Mouse (Mus musculus): Measurements from ENCODE around the gene Vasp. TPM values are rescaled to one million over a fixed set of nuclear protein-coding genes. Genes with fewer than 3 reads are reported as not detected.
A peak's percentile ranks its signal among the peaks of the same experiment; 100 is the strongest.

Gene Vasp
- polyA plus RNA-seq, 1 experiment, result 517 TPM

DNA sequence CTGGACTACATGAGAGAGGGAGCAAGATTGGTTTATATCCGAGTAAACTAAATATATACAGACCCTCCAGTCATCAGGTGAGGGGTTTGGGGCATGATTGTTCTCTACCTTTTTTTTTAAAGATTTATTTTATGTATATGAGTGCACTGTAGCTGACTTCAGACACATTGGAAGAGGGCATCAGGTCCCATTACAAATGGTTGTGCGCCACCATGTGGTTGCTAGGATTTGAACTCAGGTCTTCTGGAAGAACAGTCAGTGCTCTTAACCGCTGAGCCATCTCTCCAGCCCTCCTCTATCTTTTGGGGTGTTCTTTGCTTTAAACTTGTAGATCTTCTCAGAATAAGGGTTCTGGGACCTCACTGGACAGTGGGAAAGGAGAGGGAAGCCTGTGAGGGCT lies 51.6 kb downstream of the Vasp start:
- TF ChIP-seq POLR2A (IDR thresholded peaks at IDR 0.05; ENCODE audit: low read depth, low read length), result no peak
- TF ChIP-seq CTCF (IDR thresholded peaks at IDR 0.05; ENCODE audit: extremely low read depth, insufficient read length, insufficient replicate concordance, low read depth, low read length), result no peak
- H3K36me3 ChIP-seq (ENCODE audit: control insufficient read depth, insufficient read depth, low read length), result no peaks in the 10 kb centered on the region
- 72% methylated on average over 3 of the region's 3 CpGs for WGBS
- H3K27ac ChIP-seq (ENCODE audit: insufficient read depth, low read depth, low read length), result no peak overlapping the region
- H3K4me1 ChIP-seq (ENCODE audit: control insufficient read depth, insufficient read depth, insufficient read length, low read length), result peaks cover 4% of the 10 kb centered on the region; the same call in 1 of the 2 replicates
- H3K27me3 ChIP-seq (ENCODE audit: control insufficient read depth, insufficient read depth, low read length), result peaks cover 13% of the 10 kb centered on the region; the same call in 1 of the 2 replicates
- H3K4me3 ChIP-seq (ENCODE audit: low read depth, low read length), result no peak overlapping the region

GRCm38 (mm10) chr7:19217944-19218343 lies 53.7 kb downstream of the Vasp start:
- 20% methylated on average over 3 of the region's 3 CpGs for WGBS
- H3K36me3 ChIP-seq (ENCODE audit: control insufficient read depth, insufficient read depth, low read length), result no peaks in the 10 kb centered on the region
- H3K4me1 ChIP-seq (ENCODE audit: control insufficient read depth, insufficient read depth, insufficient read length, low read length), result no peaks in the 10 kb centered on the region
- no peak for TF ChIP-seq POLR2A (IDR thresholded peaks at IDR 0.05; ENCODE audit: low read depth, low read length)
- TF ChIP-seq CTCF (IDR thresholded peaks at IDR 0.05; ENCODE audit: extremely low read depth, insufficient read length, insufficient replicate concordance, low read depth, low read length), result no peak
- H3K27ac ChIP-seq (ENCODE audit: insufficient read depth, low read depth, low read length), result no peak overlapping the region
- H3K27me3 ChIP-seq (ENCODE audit: control insufficient read depth, insufficient read depth, low read length), result peaks cover 15% of the 10 kb centered on the region; the same call in 1 of the 2 replicates
- H3K4me3 ChIP-seq (ENCODE audit: low read depth, low read length), result no peak overlapping the region

DNA sequence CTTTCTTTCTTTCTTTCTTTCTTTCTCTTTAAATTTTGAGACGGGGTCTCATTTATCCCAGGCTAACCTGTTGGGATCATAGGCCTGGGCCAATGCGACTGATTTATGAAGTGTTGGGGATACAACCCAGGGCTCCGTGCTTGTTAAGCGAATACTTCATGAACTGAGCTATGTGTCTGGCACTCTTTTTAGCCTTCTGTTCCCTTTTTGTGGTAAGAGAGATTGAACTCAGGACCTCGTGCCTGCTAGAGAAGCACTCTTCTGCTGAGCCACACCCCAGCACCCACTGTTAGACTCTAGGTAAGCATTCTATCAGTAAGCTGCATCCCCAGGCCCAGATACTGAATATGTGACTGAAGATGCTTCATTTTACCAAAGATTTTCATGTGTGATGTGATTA lies 54.1 kb downstream of the Vasp start:
- peaks cover 19% of the 10 kb centered on the region for H3K27me3 ChIP-seq (ENCODE audit: control insufficient read depth, insufficient read depth, low read length)
- H3K36me3 ChIP-seq (ENCODE audit: control insufficient read depth, insufficient read depth, low read length), result no peaks in the 10 kb centered on the region
- 0 out of 2 replicates have a peak, but pooled peaks cover 4% of the 10 kb centered on the region for H3K4me1 ChIP-seq (ENCODE audit: control insufficient read depth, insufficient read depth, insufficient read length, low read length)
- TF ChIP-seq POLR2A (IDR thresholded peaks at IDR 0.05; ENCODE audit: low read depth, low read length) (no peak), CTCF (IDR thresholded peaks at IDR 0.05; ENCODE audit: extremely low read depth, insufficient read length, insufficient replicate concordance, low read depth, low read length) (no peak)
- H3K4me3 ChIP-seq (ENCODE audit: low read depth, low read length), result no peak overlapping the region
- WGBS, result 60% methylated on average over 5 of the region's 5 CpGs
- no peak overlapping the region for H3K27ac ChIP-seq (ENCODE audit: insufficient read depth, low read depth, low read length)

DNA sequence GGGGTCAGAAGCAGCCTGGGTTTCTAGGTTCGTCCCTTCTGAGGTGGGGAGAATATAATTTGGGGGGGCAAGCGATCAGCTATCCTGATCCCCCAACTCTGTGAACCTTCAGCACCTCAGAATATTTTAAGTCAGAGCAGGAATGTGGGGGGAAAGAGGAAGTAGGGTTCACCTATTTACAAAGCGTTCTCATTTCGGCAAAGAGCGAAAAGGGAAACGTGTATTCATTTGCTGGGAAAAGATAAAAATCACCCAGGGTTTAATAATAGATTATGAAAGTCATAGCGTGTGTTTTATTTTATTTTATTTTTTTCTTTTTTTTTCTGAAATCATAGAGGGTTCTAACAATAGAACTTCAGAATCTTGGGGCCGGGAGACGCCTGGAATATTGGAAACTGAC lies 56.7 kb downstream of the Vasp start:
- H3K36me3 ChIP-seq (ENCODE audit: control insufficient read depth, insufficient read depth, low read length), result no peaks in the 10 kb centered on the region
- H3K27ac ChIP-seq (ENCODE audit: insufficient read depth, low read depth, low read length), result no peak overlapping the region
- WGBS, result 53% methylated on average over 9 of the region's 9 CpGs
- TF ChIP-seq CTCF (IDR thresholded peaks at IDR 0.05; ENCODE audit: extremely low read depth, insufficient read length, insufficient replicate concordance, low read depth, low read length), result no peak
- no peak for TF ChIP-seq POLR2A (IDR thresholded peaks at IDR 0.05; ENCODE audit: low read depth, low read length)
- peaks cover 11% of the 10 kb centered on the region for H3K4me1 ChIP-seq (ENCODE audit: control insufficient read depth, insufficient read depth, insufficient read length, low read length)
- H3K27me3 ChIP-seq (ENCODE audit: control insufficient read depth, insufficient read depth, low read length), result peaks cover 23% of the 10 kb centered on the region
- no peak overlapping the region for H3K4me3 ChIP-seq (ENCODE audit: low read depth, low read length)

DNA sequence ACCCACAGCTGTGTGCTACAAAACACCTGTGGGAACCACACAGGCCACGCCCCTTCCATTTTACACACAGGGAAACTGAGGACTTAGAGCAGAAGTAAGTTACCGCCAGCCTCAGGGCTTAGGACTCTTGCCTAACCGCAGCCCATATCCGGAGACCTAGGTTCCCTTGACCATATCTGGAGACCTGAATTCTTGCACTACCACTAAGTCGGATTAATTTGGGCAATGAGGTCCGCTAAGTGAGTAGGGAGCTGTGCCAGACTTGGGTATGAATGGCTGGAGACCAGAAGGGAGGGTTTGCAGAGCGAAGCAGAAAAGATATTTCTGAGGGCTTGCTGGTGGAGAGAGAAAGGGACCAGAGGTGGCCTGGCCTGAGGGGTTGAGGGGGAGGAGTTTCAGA lies 57.2 kb downstream of the Vasp start:
- 57% methylated on average over 7 of the region's 7 CpGs for WGBS

DNA sequence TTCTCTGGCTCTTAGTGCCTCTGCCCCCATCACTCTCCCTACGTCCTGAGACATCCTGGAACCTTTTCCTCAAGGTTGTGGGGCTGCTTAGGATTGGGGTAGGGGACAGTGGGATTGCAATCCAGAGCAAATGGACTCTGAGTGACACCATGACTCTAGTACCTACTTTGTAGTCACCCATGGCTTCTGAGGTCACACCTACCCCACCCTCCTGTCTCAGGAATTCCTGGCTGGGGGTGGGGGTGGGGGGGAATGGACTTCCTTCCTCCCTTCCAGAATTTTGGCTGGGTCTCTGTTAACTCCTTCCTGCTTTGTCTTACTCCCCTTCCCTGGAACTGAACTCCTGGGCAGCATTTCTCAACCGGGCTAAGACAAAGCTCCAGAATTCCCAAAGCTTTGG lies 58.2 kb downstream of the Vasp start:
- no peaks in the 10 kb centered on the region for H3K36me3 ChIP-seq (ENCODE audit: control insufficient read depth, insufficient read depth, low read length)
- WGBS, result 88% methylated on average over 2 of the region's 2 CpGs
- TF ChIP-seq POLR2A (IDR thresholded peaks at IDR 0.05; ENCODE audit: low read depth, low read length) (no peak), CTCF (IDR thresholded peaks at IDR 0.05; ENCODE audit: extremely low read depth, insufficient read length, insufficient replicate concordance, low read depth, low read length) (no peak)
- peaks cover 23% of the 10 kb centered on the region for H3K27me3 ChIP-seq (ENCODE audit: control insufficient read depth, insufficient read depth, low read length)
- peaks cover 11% of the 10 kb centered on the region for H3K4me1 ChIP-seq (ENCODE audit: control insufficient read depth, insufficient read depth, insufficient read length, low read length)
- no peak overlapping the region for H3K27ac ChIP-seq (ENCODE audit: insufficient read depth, low read depth, low read length)
- peak overlapping the region; percentile 26; the same call in 1 of the 2 replicates for H3K4me3 ChIP-seq (ENCODE audit: low read depth, low read length)

More for the DNA sequence above, 57.2 kb downstream of the Vasp start:
- Histone ChIP-seq H3K27ac (ENCODE audit: insufficient read depth, low read depth, low read length) (no peak overlapping the region; the same call in 1 of the 2 replicates), H3K4me1 (ENCODE audit: control insufficient read depth, insufficient read depth, insufficient read length, low read length) (peaks cover 11% of the 10 kb centered on the region), H3K36me3 (ENCODE audit: control insufficient read depth, insufficient read depth, low read length) (no peaks in the 10 kb centered on the region), H3K4me3 (ENCODE audit: low read depth, low read length) (no peak overlapping the region), H3K27me3 (ENCODE audit: control insufficient read depth, insufficient read depth, low read length) (peaks cover 23% of the 10 kb centered on the region)
- TF ChIP-seq POLR2A (IDR thresholded peaks at IDR 0.05; ENCODE audit: low read depth, low read length) (no peak), CTCF (IDR thresholded peaks at IDR 0.05; ENCODE audit: extremely low read depth, insufficient read length, insufficient replicate concordance, low read depth, low read length) (no peak)

DNA sequence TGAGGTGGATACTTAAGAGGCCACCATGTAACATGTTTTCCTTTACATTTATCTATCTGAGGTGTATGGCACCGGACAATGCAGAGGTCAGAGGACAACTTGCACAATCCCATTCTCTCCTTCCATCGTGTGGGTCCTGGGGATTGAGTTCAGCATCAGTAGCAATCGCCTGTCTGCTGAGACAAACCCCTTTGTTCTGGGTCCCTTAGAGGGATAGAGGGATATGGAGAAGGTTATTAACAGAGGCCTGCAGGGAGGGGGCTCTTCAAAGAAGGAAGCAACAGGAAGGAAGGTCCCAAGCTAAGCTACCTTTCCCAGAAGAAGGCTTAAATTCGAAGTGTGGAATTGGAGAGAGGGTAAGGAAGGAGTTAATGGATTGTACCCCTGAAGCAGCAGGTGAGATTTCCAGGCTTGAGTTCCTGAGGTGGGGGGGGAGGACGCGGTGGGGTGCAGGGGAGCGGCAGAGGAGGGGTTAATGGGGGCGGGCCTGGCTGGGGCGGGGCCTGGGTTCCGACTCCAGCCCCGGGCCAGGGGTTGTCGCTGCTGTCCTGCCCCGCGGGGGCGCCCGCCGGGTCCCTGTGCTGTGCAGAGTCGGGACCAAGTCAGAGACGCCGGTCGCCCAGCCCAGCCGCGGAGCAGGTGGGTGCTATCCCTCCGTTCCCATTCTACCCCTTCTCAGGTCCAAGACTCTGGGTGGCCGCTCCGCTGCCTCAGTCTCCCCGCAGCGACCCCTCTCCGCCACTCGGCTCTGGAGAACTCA lies 59.4 kb downstream of the Vasp start, which contains the start of gene Gpr4:
Gene Gpr4, plus strand, starts transcription at position 543 of the 760 bp plus-strand sequence.
- TF ChIP-seq POLR2A (IDR thresholded peaks at IDR 0.05; ENCODE audit: low read depth, low read length) (no peak), CTCF (IDR thresholded peaks at IDR 0.05; ENCODE audit: extremely low read depth, insufficient read length, insufficient replicate concordance, low read depth, low read length) (no peak)
- H3K4me1 ChIP-seq (ENCODE audit: control insufficient read depth, insufficient read depth, insufficient read length, low read length), result peaks cover 13% of the 10 kb centered on the region
- no peaks in the 10 kb centered on the region for H3K36me3 ChIP-seq (ENCODE audit: control insufficient read depth, insufficient read depth, low read length)
- 3% methylated on average over 30 of the region's 30 CpGs for WGBS
- no peak within 1 kb of the TSS for H3K27ac ChIP-seq (ENCODE audit: insufficient read depth, low read depth, low read length)
- peaks cover 18% of the 10 kb centered on the region for H3K27me3 ChIP-seq (ENCODE audit: control insufficient read depth, insufficient read depth, low read length)
- peak within 1 kb of the TSS; percentile 64 for H3K4me3 ChIP-seq (ENCODE audit: low read depth, low read length)

Measured in small intestine, adult 2 months (tissue).